Mouse (Mus musculus) testis, postnatal 10 days (tissue): ENCODE results near the gene Aldh2.

Source experiments
- DNase-seq: peaks from one replicate; pipeline ENCODE4 v3.0.0; 2021; ENCODE audit warnings: low spot score

Gene Aldh2

GRCm38 (mm10) chr5:121595758-121596157 lies 2.1 kb upstream of the Aldh2 start:
- no peak for DNase-seq

GRCm38 (mm10) chr5:121594714-121595313 lies 1.2 kb upstream of the Aldh2 start:
- no peak for DNase-seq

- DNase-seq, result peak; percentile 65
Observed at GRCm38 (mm10) chr5:121592816-121593407, 712 bp downstream of the Aldh2 start.

- DNase-seq, result no peak
Observed at GRCm38 (mm10) chr5:121592064-121592815, 1.4 kb downstream of the Aldh2 start.

- peak; percentile 79 for DNase-seq
Observed at GRCm38 (mm10) chr5:121591417-121592063, 2.1 kb downstream of the Aldh2 start.

GRCm38 (mm10) chr5:121589928-121590327 lies 3.7 kb downstream of the Aldh2 start:
- no peak for DNase-seq

GRCm38 (mm10) chr5:121586400-121587039 lies 7.1 kb downstream of the Aldh2 start:
- DNase-seq, result peak; percentile 71

GRCm38 (mm10) chr5:121585699-121586098 lies 7.9 kb downstream of the Aldh2 start:
- no peak for DNase-seq

- DNase-seq, result no peak
Observed at GRCm38 (mm10) chr5:121585005-121585404, 8.6 kb downstream of the Aldh2 start.

- peak; percentile 92 for DNase-seq
Observed at GRCm38 (mm10) chr5:121583765-121584501, 9.7 kb downstream of the Aldh2 start.

GRCm38 (mm10) chr5:121581945-121582344 lies 11.7 kb downstream of the Aldh2 start:
- DNase-seq, result no peak

- DNase-seq, result no peak
Observed at GRCm38 (mm10) chr5:121576927-121577488, 16.6 kb downstream of the Aldh2 start.

- DNase-seq, result no peak
Observed at GRCm38 (mm10) chr5:121575867-121576266, 17.8 kb downstream of the Aldh2 start.

GRCm38 (mm10) chr5:121574145-121574544 lies 19.5 kb downstream of the Aldh2 start:
- no peak for DNase-seq

- no peak for DNase-seq
Observed at GRCm38 (mm10) chr5:121570787-121571186, 22.8 kb downstream of the Aldh2 start.

GRCm38 (mm10) chr5:121569881-121570420 lies 23.7 kb downstream of the Aldh2 start:
- DNase-seq, result no peak

GRCm38 (mm10) chr5:121566035-121566681 lies 27.5 kb downstream of the Aldh2 start:
- no peak for DNase-seq

GRCm38 (mm10) chr5:121564468-121564895 lies 29.1 kb downstream of the Aldh2 start:
- peak; percentile 95 for DNase-seq

- no peak for DNase-seq
Observed at GRCm38 (mm10) chr5:121562436-121562835, 31.2 kb downstream of the Aldh2 start.

- DNase-seq, result no peak
Observed at GRCm38 (mm10) chr5:121549196-121549595, 44.4 kb downstream of the Aldh2 start.
